Mouse (Mus musculus) liver, embryonic 13.5 days (tissue): ENCODE measurements around the gene Pip5k1b. TPM values are rescaled to one million over a fixed set of nuclear protein-coding genes. Genes with fewer than 3 reads are reported as not detected.
A peak's percentile ranks its signal among the peaks of the same experiment; 100 is the strongest.

Source experiments
- ATAC-seq: fragments of 200-750 bp; cut with Nextera tagmentation; 2 replicates; pipeline ENCODE4 v1.8.0; 2017; ENCODE audit warnings: low read depth, mild to moderate bottlenecking, moderate number of reproducible peaks, moderate library complexity
- DNase-seq: peaks from one replicate; pipeline ENCODE4 v3.0.0; 2022
- H3K27ac ChIP-seq: fragments of 300-500 bp; sonication (generic); 2 replicates; pipeline ENCODE4 v1.5.1; 2015; ENCODE audit warnings: moderate library complexity, mild to moderate bottlenecking, inconsistent platforms
- H3K27me3 ChIP-seq: fragments of 300-500 bp; sonication (generic); 2 replicates; pipeline ENCODE4 v1.6.1; 2015; ENCODE audit warnings: mild to moderate bottlenecking, inconsistent platforms
- H3K36me3 ChIP-seq: fragments of 300-500 bp; sonication (generic); 2 replicates; pipeline ENCODE4 v1.6.1; 2015; ENCODE audit warnings: mild to moderate bottlenecking, inconsistent platforms
- H3K4me1 ChIP-seq: fragments of 300-500 bp; sonication (generic); replicated peaks from 2 replicates; pipeline ENCODE4 v1.6.1; 2015; ENCODE audit warnings: inconsistent platforms
- H3K4me2 ChIP-seq: fragments of 300-500 bp; sonication (generic); 2 replicates; pipeline ENCODE4 v1.6.1; 2015; ENCODE audit warnings: inconsistent platforms, mild to moderate bottlenecking, moderate library complexity
- H3K4me3 ChIP-seq: fragments of 300-500 bp; sonication (generic); replicated peaks from 2 replicates; pipeline ENCODE4 v1.5.1; 2015; ENCODE audit warnings: mild to moderate bottlenecking, inconsistent platforms
- H3K9ac ChIP-seq: fragments of 300-500 bp; sonication (generic); 2 replicates; pipeline ENCODE4 v1.6.1; 2015; ENCODE audit warnings: mild to moderate bottlenecking, inconsistent platforms
- H3K9me3 ChIP-seq: fragments of 300-500 bp; sonication (generic); replicated peaks from 2 replicates; pipeline ENCODE4 v1.6.1; 2016; ENCODE audit warnings: inconsistent platforms
- WGBS: fragments of 180-500 bp; shearing (Covaris S2); methylation state at CpG from one replicate; pipeline ENCODE4 v1.1.7; 2015; ENCODE audit not compliant: insufficient replicate concordance; 5-methylcytosine and 5-hydroxymethylcytosine counted together
- polyA plus RNA-seq: library from polyadenylated mRNA; unstranded; fragments of >200 nt; fragmentation: Nextera tagmentation; extraction: Ambion mirVana; gene quantifications from 2 replicates; pipeline ENCODE4 v1.2.1, GENCODE M21; 2015

Pip5k1b gene
- polyA plus RNA-seq, 1 experiment from 2014 or later = 8.5 TPM

GRCm38 (mm10) chr19:24528910-24529561 is 26.6 kb downstream of the Pip5k1b start:
- Histone ChIP-seq H3K4me2 (peak overlapping the region; percentile 45), H3K36me3 (no peaks in the 10 kb centered on the region), H3K27ac (peak overlapping the region; percentile 89), H3K9me3 (no peaks in the 10 kb centered on the region), H3K4me3 (no peak overlapping the region), H3K27me3 (no peaks in the 10 kb centered on the region), H3K9ac (peak overlapping the region; percentile 52), H3K4me1 (peaks cover 77% of the 10 kb centered on the region)
- WGBS = 43% methylated on average over 4 of the region's 4 CpGs
- DNase-seq = no peak
- ATAC-seq = peak; percentile 39; the same call in 1 of the 2 replicates

GRCm38 (mm10) chr19:24528129-24528730 is 27.4 kb downstream of the Pip5k1b start:
- Histone ChIP-seq H3K9ac (peak overlapping the region; percentile 52), H3K4me3 (no peak overlapping the region), H3K9me3 (no peaks in the 10 kb centered on the region), H3K27ac (peak overlapping the region; percentile 89), H3K36me3 (no peaks in the 10 kb centered on the region), H3K4me2 (peak overlapping the region; percentile 45), H3K27me3 (no peaks in the 10 kb centered on the region), H3K4me1 (peaks cover 73% of the 10 kb centered on the region)
- DNase-seq (no peak), ATAC-seq (peak; percentile 74)
- 21% methylated on average over 4 of the region's 4 CpGs for WGBS

GRCm38 (mm10) chr19:24527613-24527948 is 28.1 kb downstream of the Pip5k1b start:
- DNase-seq (no peak), ATAC-seq (0 out of 2 replicates have a peak, but pooled peaks have one; percentile 34)
- no peaks in the 10 kb centered on the region for H3K9me3 ChIP-seq
- H3K27ac ChIP-seq = peak overlapping the region; percentile 89
- H3K36me3 ChIP-seq = no peaks in the 10 kb centered on the region
- 61% methylated on average over 5 of the region's 5 CpGs for WGBS
- H3K4me2 ChIP-seq = peak overlapping the region; percentile 45
- H3K4me1 ChIP-seq = peaks cover 70% of the 10 kb centered on the region
- peak overlapping the region; percentile 52 for H3K9ac ChIP-seq
- no peak overlapping the region for H3K4me3 ChIP-seq
- H3K27me3 ChIP-seq = no peaks in the 10 kb centered on the region

GRCm38 (mm10) chr19:24526731-24527612 is 28.7 kb downstream of the Pip5k1b start:
- ATAC-seq (peak; percentile 37; the same call in 1 of the 2 replicates), DNase-seq (no peak)
- 42% methylated on average over 15 of the region's 15 CpGs for WGBS
- H3K4me2 ChIP-seq = peak overlapping the region; percentile 45; the same call in 1 of the 2 replicates
- H3K4me1 ChIP-seq = peaks cover 72% of the 10 kb centered on the region
- no peaks in the 10 kb centered on the region for H3K27me3 ChIP-seq
- peak overlapping the region; percentile 89 for H3K27ac ChIP-seq
- no peaks in the 10 kb centered on the region for H3K9me3 ChIP-seq
- H3K4me3 ChIP-seq = no peak overlapping the region
- no peaks in the 10 kb centered on the region for H3K36me3 ChIP-seq
- H3K9ac ChIP-seq = peak overlapping the region; percentile 52

GRCm38 (mm10) chr19:24523476-24524313 is 32.0 kb downstream of the Pip5k1b start:
- peaks cover 82% of the 10 kb centered on the region for H3K4me1 ChIP-seq

GRCm38 (mm10) chr19:24521997-24522396 is 33.7 kb downstream of the Pip5k1b start:
- H3K27ac ChIP-seq = no peak overlapping the region
- H3K36me3 ChIP-seq = no peaks in the 10 kb centered on the region
- no peak overlapping the region for H3K4me3 ChIP-seq
- no peak for ATAC-seq
- no peak for DNase-seq
- no peak overlapping the region for H3K9ac ChIP-seq
- no peak overlapping the region for H3K4me2 ChIP-seq
- peaks cover 80% of the 10 kb centered on the region for H3K4me1 ChIP-seq
- WGBS = 79% methylated on average over 7 of the region's 7 CpGs
- H3K9me3 ChIP-seq = no peaks in the 10 kb centered on the region
- H3K27me3 ChIP-seq = no peaks in the 10 kb centered on the region

More at GRCm38 (mm10) chr19:24523476-24524313, 32.0 kb downstream of the Pip5k1b start:
- no peak overlapping the region for H3K4me2 ChIP-seq
- 86% methylated on average over 15 of the region's 15 CpGs for WGBS
- H3K36me3 ChIP-seq = no peaks in the 10 kb centered on the region
- H3K9ac ChIP-seq = no peak overlapping the region
- ATAC-seq (no peak), DNase-seq (no peak)
- H3K4me3 ChIP-seq = no peak overlapping the region
- H3K9me3 ChIP-seq = no peaks in the 10 kb centered on the region
- H3K27me3 ChIP-seq = no peaks in the 10 kb centered on the region
- H3K27ac ChIP-seq = no peak overlapping the region

GRCm38 (mm10) chr19:24521146-24521545 is 34.5 kb downstream of the Pip5k1b start:
- WGBS = 63% methylated on average over 9 of the region's 9 CpGs
- Histone ChIP-seq H3K9ac (0 out of 2 replicates have a peak overlapping the region, but pooled peaks have one; percentile 40), H3K4me3 (no peak overlapping the region), H3K27me3 (no peaks in the 10 kb centered on the region), H3K4me2 (no peak overlapping the region), H3K27ac (peak overlapping the region; percentile 67), H3K4me1 (peaks cover 80% of the 10 kb centered on the region), H3K36me3 (no peaks in the 10 kb centered on the region), H3K9me3 (no peaks in the 10 kb centered on the region)
- ATAC-seq (no peak; the same call in 1 of the 2 replicates), DNase-seq (no peak)

- no peak for DNase-seq
- H3K4me1 ChIP-seq = peaks cover 87% of the 10 kb centered on the region
- H3K9ac ChIP-seq = peak overlapping the region; percentile 10
- H3K9me3 ChIP-seq = no peaks in the 10 kb centered on the region
- ATAC-seq = peak; percentile 10; the same call in 1 of the 2 replicates
- peak overlapping the region; percentile 67 for H3K27ac ChIP-seq
- H3K4me3 ChIP-seq = no peak overlapping the region
- H3K4me2 ChIP-seq = no peak overlapping the region; the same call in 1 of the 2 replicates
- no peaks in the 10 kb centered on the region for H3K36me3 ChIP-seq
- WGBS = 37% methylated on average over 6 of the region's 6 CpGs
- no peaks in the 10 kb centered on the region for H3K27me3 ChIP-seq
Observed at GRCm38 (mm10) chr19:24519732-24520409, 35.8 kb downstream of the Pip5k1b start.

GRCm38 (mm10) chr19:24518384-24518783 is 37.3 kb downstream of the Pip5k1b start:
- Histone ChIP-seq H3K4me1 (peaks cover 91% of the 10 kb centered on the region), H3K36me3 (no peaks in the 10 kb centered on the region), H3K4me2 (no peak overlapping the region), H3K27me3 (no peaks in the 10 kb centered on the region), H3K9me3 (no peaks in the 10 kb centered on the region), H3K9ac (no peak overlapping the region), H3K27ac (peak overlapping the region; percentile 76), H3K4me3 (no peak overlapping the region)
- ATAC-seq (no peak), DNase-seq (no peak)

- Histone ChIP-seq H3K27ac (peak overlapping the region; percentile 76), H3K4me1 (peaks cover 95% of the 10 kb centered on the region), H3K9ac (peak overlapping the region; percentile 44; the same call in 1 of the 2 replicates), H3K9me3 (no peaks in the 10 kb centered on the region), H3K27me3 (no peaks in the 10 kb centered on the region), H3K36me3 (no peaks in the 10 kb centered on the region), H3K4me2 (peak overlapping the region; percentile 39), H3K4me3 (no peak overlapping the region)
- ATAC-seq = 0 out of 2 replicates have a peak, but pooled peaks have one; percentile 37
- no peak for DNase-seq
- 40% methylated on average over 7 of the region's 7 CpGs for WGBS
Observed at GRCm38 (mm10) chr19:24517057-24517456, 38.6 kb downstream of the Pip5k1b start.
